Mouse (Mus musculus) splenic B cell, adult 2 months (primary cell): ENCODE measurements around the gene Sorcs1.

Experiments
- DNase-seq: peaks from one replicate; pipeline ENCODE4 v3.0.0-alpha.2; 2011; ENCODE audit warnings: low read depth, low spot score
- H3K27me3 ChIP-seq: 2 replicates; pipeline ENCODE4 v1.6.1; 2012; ENCODE audit warnings: mild to moderate bottlenecking, low read length, moderate library complexity, mixed read lengths; ENCODE audit not compliant: control insufficient read depth, poor library complexity, insufficient read depth, severe bottlenecking
- H3K36me3 ChIP-seq: 2 replicates; pipeline ENCODE4 v1.6.1; 2012; ENCODE audit warnings: mild to moderate bottlenecking, low read length, moderate library complexity, mixed read lengths; ENCODE audit not compliant: control insufficient read depth, poor library complexity, insufficient read depth, severe bottlenecking

Sorcs1 gene

DNA sequence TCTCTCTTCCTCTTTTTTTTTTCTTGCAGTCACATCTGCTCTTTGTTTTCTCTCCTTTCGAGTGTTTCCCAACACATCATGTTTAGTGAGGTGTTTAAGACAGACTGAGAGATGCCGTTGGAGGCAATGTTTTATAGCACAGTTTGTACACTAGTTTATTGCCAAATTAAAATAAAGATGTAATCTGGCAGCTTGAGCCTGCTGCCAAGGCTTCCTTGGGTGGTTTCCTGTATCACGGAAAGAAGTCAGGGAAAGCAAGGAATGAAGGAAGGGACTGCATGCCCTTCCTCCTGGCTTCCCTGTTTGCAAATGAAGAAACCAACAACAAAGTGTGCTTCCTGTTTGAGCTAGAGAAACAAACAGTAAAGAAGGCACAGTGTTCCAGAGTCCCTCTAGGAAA lies 352.3 kb downstream of the Sorcs1 start:
- no peak for DNase-seq
- Histone ChIP-seq H3K27me3 (no peaks in the 10 kb centered on the region), H3K36me3 (no peaks in the 10 kb centered on the region)

DNA sequence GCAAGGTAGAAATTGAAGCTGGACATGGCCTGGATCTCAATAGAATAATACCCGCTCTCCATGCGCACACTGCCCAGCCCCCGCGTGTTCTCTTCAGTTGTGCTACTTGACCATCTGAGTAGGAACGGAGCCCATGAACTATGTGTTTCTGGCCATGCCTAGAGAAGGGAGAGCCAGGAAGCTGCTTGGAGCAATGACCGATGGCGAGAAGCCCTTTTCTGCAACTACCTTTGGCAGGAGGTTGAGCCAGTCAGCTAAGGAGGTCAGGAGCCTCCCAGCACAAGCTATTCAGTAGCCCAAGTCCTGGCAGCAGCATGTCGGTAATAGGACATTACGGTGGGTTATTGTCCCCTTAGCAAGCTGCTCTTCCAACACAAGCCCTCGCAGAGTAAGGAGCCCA lies 352.8 kb downstream of the Sorcs1 start:
- H3K36me3 ChIP-seq: no peaks in the 10 kb centered on the region
- DNase-seq: no peak
- no peaks in the 10 kb centered on the region for H3K27me3 ChIP-seq

DNA sequence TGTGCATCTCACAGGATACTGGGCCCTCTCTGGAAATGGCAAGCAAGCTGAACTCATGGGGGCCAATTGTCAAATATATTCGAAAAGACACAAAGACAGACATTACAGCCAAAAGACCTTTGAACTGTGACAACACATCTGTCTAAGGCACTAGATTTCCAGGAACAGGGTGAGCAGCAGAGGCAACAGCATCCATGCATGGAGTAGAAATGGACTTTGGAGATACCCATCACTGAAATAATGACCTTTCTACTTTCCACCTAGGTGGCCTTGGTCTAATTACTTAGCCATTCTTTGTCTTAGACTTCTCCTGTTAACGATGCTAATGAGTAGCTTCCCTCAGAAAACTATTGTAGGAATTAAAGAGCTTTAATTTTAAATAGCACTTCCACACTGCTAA lies 371.4 kb downstream of the Sorcs1 start:
- Histone ChIP-seq H3K36me3 (no peaks in the 10 kb centered on the region), H3K27me3 (no peaks in the 10 kb centered on the region)
- DNase-seq: no peak

DNA sequence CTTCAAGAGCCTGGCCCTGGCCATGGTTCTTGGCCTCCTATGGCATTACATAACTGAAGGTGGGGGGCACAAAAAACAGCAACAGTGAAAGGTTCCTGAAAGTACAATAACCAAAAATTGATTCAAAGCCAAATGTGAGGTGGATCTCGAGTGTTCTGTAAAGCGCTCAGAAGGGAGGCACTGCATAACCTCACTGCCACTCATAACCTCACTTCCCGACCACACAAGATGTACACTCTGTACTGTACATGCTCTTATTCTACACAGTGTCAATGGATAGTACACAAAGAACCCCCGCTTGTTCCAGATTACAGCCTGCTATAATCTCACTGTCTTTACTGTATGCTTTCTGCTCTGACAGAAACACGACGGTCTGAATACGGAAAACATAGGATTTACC lies 384.2 kb downstream of the Sorcs1 start:
- no peak for DNase-seq
- no peaks in the 10 kb centered on the region for H3K27me3 ChIP-seq

DNA sequence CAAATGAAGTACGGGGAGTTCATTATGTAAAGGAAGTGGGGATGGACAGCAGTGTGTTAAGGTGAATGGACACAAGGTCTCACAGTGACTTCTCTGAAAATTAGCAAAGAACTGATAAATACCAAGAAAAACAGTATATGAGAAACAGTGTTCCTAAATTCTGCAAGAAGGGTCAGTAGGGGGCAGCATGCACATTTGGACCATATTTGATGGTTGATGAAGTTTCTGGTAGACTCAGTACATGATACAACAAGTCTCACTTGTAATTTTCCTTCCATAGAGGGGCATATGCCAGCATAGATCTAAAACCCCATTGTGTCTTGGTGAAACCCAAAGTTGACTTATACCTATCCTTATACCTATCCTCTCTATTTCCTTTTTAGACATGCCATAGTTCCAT lies 414.0 kb downstream of the Sorcs1 start:
- H3K36me3 ChIP-seq: no peaks in the 10 kb centered on the region
- DNase-seq: no peak
- no peaks in the 10 kb centered on the region for H3K27me3 ChIP-seq

More for the DNA sequence above, 384.2 kb downstream of the Sorcs1 start:
- H3K36me3 ChIP-seq: no peaks in the 10 kb centered on the region

DNA sequence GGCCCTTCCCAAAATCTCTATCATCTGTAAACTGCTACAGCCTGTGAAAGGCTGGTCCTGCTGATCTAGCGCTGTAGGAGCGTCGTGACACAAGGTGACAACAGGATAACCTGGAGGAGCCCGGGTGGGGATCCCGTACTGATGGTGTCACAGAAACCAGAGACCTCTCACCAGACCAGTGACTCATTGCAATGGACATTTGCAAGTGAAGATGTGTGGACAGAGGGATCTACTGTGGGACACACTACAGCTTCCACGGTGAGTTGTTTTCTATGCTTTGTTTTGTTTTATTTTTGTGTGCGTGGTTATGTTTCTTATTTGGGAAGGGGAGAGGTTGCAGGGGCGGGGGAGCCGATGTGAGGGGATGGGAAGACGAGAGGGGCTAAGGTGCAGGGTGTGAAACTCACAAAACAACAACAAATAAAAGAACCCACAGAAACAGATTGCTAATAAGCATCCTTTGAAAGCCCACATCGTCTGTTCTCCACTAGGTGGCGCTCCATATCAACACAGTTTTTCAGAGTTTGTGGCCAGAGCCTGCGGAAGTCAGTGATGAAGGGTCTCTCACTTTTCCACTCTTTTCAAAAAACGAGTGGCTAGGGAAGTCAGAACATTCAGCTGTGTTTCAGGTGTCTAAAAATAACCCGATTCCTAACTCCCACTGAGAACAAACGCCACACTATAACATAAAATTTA lies 419.6 kb downstream of the Sorcs1 start:
- no peaks in the 10 kb centered on the region for H3K36me3 ChIP-seq
- H3K27me3 ChIP-seq: no peaks in the 10 kb centered on the region
- no peak for DNase-seq

DNA sequence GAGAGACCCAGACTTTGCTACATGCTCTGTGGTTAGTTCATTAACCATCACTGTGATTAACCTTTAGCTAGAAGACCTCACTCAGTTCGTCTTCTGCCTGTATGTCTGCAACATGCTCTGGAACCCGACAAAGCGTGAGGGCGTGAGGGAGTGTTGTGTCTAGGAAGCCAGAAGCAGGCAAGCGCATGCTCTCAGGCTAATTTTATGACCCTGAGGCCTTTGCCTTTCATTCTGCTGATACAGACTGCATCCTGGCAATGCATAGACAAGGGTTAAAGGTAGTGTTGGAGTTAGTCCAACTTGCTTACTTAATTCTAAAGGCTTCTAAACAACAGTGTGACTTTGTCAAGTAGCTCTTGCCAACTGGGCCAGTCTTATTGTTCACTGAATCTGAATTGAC lies 458.0 kb downstream of the Sorcs1 start:
- H3K36me3 ChIP-seq: no peaks in the 10 kb centered on the region
- no peak for DNase-seq
- no peaks in the 10 kb centered on the region for H3K27me3 ChIP-seq

DNA sequence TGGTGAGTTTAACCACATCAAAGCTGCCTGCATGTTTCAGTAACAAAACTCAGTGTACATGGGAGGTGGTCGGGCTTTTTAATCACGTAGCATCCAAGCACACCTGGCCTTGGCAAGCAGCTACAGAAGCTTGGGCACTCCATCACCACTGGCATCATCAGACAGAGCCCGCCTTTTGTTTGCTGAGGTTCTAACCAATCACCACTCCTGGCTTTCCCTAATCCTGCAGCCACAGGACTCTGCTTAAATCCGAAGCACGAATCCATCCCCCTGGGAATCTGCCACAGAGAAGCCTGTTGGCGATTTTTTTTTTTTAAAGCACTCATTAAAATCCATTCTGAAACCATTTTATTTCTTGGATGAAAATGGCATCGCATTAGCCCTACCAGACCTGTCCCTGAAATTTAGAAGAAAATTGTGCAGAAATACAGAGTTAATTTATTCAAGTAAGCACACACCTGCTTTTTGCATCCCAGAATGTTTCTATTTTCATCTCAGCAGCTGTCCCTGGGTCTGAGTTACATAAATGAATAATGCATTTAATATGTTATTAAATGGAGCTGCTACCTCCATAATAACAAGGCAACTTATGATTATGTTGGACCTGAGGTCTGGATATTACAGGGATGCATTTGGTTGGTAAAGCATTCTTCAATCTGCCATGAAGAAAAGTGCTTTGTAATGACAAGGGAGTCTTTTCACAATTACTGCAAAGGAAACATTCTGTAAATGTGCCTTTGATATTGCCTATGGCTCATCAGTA lies 463.8 kb downstream of the Sorcs1 start:
- DNase-seq: no peak
- Histone ChIP-seq H3K27me3 (no peaks in the 10 kb centered on the region), H3K36me3 (no peaks in the 10 kb centered on the region)

DNA sequence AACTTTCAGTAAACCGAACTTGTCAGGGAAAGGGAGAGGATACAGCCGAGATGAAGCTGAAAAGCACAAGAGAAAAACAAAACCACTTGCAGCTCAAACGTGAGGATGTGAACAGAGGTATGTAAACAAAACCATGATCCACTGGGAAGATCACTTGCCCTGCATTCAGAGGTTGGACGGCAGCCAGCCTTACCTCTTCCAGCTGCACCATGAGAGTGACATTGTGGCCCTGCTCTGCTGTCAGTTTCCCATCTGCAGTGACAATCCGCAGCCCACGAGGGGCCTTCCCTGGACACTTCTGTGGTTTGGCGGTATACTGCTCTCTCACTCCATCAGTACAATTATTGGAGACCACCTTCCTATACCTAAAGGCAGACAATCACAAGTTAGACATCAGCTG lies 468.0 kb downstream of the Sorcs1 start:
- no peak for DNase-seq
- no peaks in the 10 kb centered on the region for H3K36me3 ChIP-seq

DNA sequence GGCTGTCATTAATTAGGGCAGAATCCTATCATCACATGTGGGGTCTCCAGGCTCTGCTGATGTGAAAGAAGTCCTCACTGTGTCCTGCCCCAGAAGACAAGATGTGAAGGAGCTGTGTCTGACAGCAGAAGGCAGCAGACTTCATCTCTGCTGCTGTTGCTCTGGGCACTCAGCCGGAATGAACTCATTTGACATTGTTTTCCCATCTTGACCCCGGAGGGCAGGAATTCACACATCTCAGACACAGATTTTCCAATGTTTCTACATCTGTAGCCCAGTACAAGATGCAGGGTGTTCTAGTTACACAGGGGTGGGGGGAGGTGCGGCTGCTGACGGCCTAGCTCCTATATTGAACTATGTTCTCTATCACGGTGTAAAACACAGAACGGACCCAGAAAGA lies 474.1 kb downstream of the Sorcs1 start:
- no peak for DNase-seq
- no peaks in the 10 kb centered on the region for H3K36me3 ChIP-seq

More for the DNA sequence above, 468.0 kb downstream of the Sorcs1 start:
- H3K27me3 ChIP-seq: no peaks in the 10 kb centered on the region

DNA sequence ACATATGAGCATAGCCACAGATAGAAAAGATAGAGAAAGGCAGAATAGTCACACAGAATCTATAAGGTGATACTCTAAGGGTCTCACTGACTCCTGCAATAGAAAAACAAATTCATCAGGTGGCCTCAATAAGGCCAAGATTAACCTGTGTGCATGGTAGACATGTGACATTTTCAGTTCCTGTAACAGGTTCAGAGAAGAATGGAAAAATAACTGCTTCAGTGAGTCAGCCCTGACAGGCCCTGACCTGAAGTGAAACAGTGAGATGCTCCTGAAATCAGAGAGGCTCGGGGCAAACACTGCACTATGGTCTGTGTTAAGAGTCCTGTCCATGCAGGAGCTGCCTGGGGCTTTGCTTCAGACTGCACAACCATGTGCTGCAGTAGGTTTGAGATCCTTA lies 481.9 kb downstream of the Sorcs1 start:
- no peaks in the 10 kb centered on the region for H3K27me3 ChIP-seq
- H3K36me3 ChIP-seq: no peaks in the 10 kb centered on the region

More for the DNA sequence above, 474.1 kb downstream of the Sorcs1 start:
- no peaks in the 10 kb centered on the region for H3K27me3 ChIP-seq

DNA sequence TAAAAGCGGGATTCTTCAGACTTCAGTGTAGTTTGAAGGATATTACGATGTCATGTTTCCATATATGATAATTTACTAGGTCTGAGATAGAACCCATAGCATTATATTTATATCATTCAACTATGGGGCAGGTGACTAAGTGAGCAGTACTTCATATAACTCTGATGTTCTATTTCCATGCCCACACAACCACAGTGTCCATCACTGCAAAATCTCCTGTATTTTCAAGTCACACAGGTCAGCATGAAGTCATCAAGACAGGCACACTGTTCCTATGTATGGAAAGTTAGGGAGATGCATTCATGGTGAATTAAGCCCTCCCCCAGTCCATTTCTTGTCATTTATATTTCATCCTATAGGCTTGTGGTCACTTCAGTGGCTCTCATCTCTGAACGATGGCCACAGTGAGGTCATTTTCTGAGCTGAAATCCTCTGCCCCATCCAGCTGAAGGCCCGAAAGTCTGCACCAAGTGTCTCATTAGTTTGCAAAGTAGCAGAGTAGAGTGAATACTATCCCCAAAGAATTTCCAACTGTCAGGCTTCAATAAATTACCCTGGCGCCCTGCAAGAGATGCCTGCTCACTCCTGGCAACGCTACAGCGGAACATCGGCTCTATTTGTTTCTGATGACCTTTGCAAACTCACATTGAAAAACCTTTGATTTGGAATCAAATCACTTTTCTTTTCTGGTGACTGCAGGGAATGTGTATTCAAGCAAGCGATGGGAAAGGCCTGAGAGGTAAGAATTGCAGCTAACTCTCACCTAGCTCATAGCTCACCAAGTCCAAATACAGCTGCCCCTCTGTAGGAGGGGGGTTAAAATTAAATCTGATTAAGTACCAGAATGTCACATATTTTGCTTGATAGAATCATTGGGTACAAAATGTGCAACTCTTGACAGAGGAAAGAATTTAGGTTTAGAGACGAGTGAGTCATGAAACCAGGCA lies 492.4 kb downstream of the Sorcs1 start:
- Histone ChIP-seq H3K36me3 (no peaks in the 10 kb centered on the region), H3K27me3 (no peaks in the 10 kb centered on the region)
- DNase-seq: no peak

More for the DNA sequence above, 481.9 kb downstream of the Sorcs1 start:
- no peak for DNase-seq

DNA sequence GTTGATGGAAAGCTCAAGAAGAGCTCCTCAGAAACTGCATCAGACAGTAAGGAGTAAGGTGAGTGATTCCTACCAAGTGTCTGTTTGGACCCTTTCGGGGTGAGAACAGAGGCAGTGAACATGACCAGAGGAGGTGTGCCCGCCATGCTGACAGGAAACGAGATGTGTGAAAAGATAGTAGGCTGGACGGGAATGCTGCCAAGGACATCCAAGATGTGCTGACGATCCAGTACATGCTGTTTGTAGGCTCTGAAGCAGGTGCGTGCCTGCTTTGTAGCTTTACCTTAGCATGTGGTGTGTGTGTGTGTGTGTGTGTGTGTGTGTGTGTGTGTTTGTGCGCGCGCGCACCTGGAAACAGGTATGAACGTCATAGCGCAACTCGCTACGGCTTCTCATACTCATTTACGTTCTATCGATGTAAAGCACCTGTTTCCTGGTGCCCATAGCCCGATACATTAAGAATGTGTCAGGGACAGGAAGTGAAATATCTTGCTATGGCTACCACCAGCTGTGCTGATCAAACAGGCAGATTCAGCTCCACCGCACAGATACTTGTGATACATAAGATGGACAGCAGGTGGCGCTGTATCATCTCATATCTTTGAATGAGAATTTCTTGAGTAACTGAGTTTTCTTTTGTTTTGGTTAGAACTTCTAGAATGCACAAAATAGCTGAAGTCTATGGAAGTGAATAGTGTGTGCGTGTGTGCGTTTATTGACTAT lies 493.4 kb downstream of the Sorcs1 start:
- no peaks in the 10 kb centered on the region for H3K36me3 ChIP-seq
- H3K27me3 ChIP-seq: no peaks in the 10 kb centered on the region
- peak; percentile 3 for DNase-seq

DNA sequence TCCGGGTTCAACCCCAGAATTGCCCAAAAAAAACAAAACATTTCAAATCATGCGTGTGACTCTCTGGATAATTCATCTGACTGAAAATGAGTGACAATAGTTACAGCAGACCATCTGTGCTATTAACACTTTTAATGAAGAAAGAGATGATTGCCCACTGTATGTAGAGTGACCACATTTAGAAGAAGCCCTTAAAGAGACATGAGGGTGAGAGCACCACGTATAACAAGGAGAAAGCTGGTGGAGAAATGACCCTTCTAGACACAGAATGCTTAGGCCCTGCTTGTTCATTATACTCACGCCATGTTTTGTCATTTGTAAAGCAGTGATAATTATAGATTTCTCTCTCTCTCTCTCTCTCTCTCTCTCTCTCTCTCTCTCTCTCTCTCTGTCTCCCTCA lies 499.6 kb downstream of the Sorcs1 start:
- no peaks in the 10 kb centered on the region for H3K36me3 ChIP-seq
- no peak for DNase-seq

More for the DNA sequence above, 499.6 kb downstream of the Sorcs1 start:
- no peaks in the 10 kb centered on the region for H3K27me3 ChIP-seq
